Mouse (Mus musculus) kidney, adult 2 months (tissue): Measurements from ENCODE around the gene Rpl36al.

Source experiments
- CTCF ChIP-seq: fragments of 200-500 bp; conservative IDR thresholded peaks from 2 replicates; pipeline ENCODE4 v1.5.1; 2011; ENCODE audit warnings: low read depth, mild to moderate bottlenecking, control low read depth, low read length, moderate library complexity, mixed read lengths; ENCODE audit not compliant: insufficient read depth, insufficient read length
- POLR2A ChIP-seq: fragments of 200-500 bp; IDR thresholded peaks from one replicate; pipeline ENCODE4 v1.6.1; 2011; ENCODE audit warnings: low read depth, low read length, control low read depth

GRCm38 (mm10) chr12:69186811-69187471 is 3.1 kb upstream of the Rpl36al start:
- TF ChIP-seq POLR2A: no peak
- TF ChIP-seq CTCF: no peak
